Mouse (Mus musculus) lung, embryonic 14.5 days (tissue): ENCODE measurements at regions not wholly inside any gene's neighbourhood (a gene's known extent, or its start where the extent isn't known, plus 50 kb on each side); places are given as distances from the start of the nearest gene placed in this dataset.

Source experiments
- ATAC-seq: fragments of 200-750 bp; cut with Nextera tagmentation; 2 replicates; pipeline ENCODE4 v1.8.0; 2017; ENCODE audit warnings: mild to moderate bottlenecking, moderate TSS enrichment, moderate library complexity; ENCODE audit not compliant: insufficient read depth
- DNase-seq: peaks from one replicate; pipeline ENCODE4 v3.0.0-alpha.2; 2015
- H3K27ac ChIP-seq: fragments of 300-500 bp; sonication (generic); 2 replicates; pipeline ENCODE4 v1.5.1; 2014; ENCODE audit warnings: low read depth, mild to moderate bottlenecking, moderate library complexity
- H3K27me3 ChIP-seq: fragments of 300-500 bp; sonication (generic); 2 replicates; pipeline ENCODE4 v1.6.1; 2014; ENCODE audit warnings: low read length, control low read depth; ENCODE audit not compliant: insufficient read depth
- H3K36me3 ChIP-seq: fragments of 300-500 bp; sonication (generic); 2 replicates; pipeline ENCODE4 v1.6.1; 2014; ENCODE audit warnings: control low read depth; ENCODE audit not compliant: insufficient read depth
- H3K4me1 ChIP-seq: fragments of 300-500 bp; sonication (generic); 2 replicates; pipeline ENCODE4 v1.6.1; 2014; ENCODE audit warnings: antibody characterized with exemption, control low read depth; ENCODE audit not compliant: insufficient read depth
- H3K4me2 ChIP-seq: fragments of 300-500 bp; sonication (generic); 2 replicates; pipeline ENCODE4 v1.6.1; 2014; ENCODE audit warnings: mild to moderate bottlenecking
- H3K4me3 ChIP-seq: fragments of 300-500 bp; sonication (generic); 2 replicates; pipeline ENCODE4 v1.5.1; 2014; ENCODE audit warnings: low read depth, low read length
- H3K9ac ChIP-seq: fragments of 300-500 bp; sonication (generic); 2 replicates; pipeline ENCODE4 v1.6.1; 2014
- H3K9me3 ChIP-seq: fragments of 300-500 bp; sonication (generic); 2 replicates; pipeline ENCODE4 v1.6.1; 2016; ENCODE audit warnings: low read depth, low read length, control low read depth
- CTCF ChIP-seq: IDR thresholded peaks from 2 replicates; pipeline ENCODE4 v1.5.1; 2016; ENCODE audit warnings: antibody characterized with exemption, low read depth
- WGBS: fragments of 180-500 bp; shearing (Covaris S2); extraction: QIAGEN DNeasy Blood & Tissue Kit; methylation state at CpG from one replicate; pipeline ENCODE4 v1.1.7; 2014; 5-methylcytosine and 5-hydroxymethylcytosine counted together

DNA sequence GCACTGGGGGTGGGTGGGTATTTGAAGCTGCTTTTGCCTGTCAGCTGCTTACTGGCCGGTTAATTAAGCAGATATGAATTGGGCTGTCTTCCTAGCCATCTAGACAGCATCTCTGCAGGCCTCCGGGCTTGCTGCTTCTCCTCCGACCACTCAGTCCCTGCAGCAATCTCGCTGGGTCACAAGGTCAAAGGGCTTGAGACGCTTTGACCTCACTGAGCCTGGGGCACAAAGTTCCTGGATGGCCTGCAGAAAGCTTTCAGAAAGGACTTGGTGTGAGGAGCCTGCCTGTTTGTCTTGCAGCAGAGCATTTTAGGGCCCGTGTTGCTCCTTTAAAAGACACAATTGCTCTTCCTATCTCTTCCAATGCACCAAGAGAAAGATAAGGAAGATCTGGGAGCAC, 83.7 kb upstream of the Ppp2r5a start:
- Histone ChIP-seq H3K9ac (no peak overlapping the region), H3K36me3 (no peaks in the 10 kb centered on the region), H3K27ac (no peak overlapping the region), H3K4me1 (no peaks in the 10 kb centered on the region), H3K9me3 (no peaks in the 10 kb centered on the region), H3K4me3 (no peak overlapping the region), H3K27me3 (no peaks in the 10 kb centered on the region; the same call in 1 of the 2 replicates), H3K4me2 (no peak overlapping the region)
- ATAC-seq: no peak
- no peak for DNase-seq
- WGBS: 29% methylated on average over 6 of the region's 6 CpGs
- TF ChIP-seq CTCF: no peak

DNA sequence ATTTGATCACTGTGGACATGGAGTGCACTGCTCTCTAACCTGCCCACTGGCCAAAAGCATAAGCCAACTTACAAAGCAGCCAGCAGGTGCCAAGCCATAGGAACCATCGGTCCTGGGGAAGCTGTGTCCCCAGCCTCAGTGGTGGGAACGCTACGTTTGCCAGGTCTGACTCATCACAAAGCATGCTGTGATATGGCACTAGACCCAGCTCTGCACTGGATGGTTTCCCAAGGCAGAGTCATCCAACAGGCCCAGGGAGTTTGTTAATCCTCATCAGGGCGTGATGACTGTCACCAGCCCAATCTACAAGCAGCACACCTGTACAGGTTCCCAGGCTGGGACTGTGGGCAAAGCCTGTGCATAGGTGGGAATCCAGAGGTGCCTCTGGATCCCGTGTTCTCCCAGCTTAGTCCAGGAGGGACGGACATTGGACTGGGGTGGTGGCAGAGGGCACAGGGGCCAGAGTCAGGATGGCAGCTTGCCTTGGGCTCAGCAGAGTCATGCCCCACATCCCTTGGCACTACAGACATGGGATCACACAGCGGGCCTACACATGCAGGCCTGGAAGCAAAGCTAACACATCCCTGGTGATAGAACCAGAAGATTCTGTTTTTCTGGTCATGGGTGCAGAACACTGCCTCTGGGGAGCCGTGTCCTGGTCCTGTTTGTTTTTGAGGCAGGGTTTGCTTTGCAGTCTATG, 81.8 kb upstream of the Ppp2r5a start:
- DNase-seq (no peak), ATAC-seq (no peak)
- Histone ChIP-seq H3K27me3 (no peaks in the 10 kb centered on the region), H3K4me3 (no peak overlapping the region), H3K4me2 (no peak overlapping the region), H3K27ac (no peak overlapping the region), H3K4me1 (no peaks in the 10 kb centered on the region), H3K36me3 (no peaks in the 10 kb centered on the region), H3K9me3 (no peaks in the 10 kb centered on the region), H3K9ac (no peak overlapping the region)
- 85% methylated on average over 8 of the region's 8 CpGs for WGBS
- TF ChIP-seq CTCF: no peak

DNA sequence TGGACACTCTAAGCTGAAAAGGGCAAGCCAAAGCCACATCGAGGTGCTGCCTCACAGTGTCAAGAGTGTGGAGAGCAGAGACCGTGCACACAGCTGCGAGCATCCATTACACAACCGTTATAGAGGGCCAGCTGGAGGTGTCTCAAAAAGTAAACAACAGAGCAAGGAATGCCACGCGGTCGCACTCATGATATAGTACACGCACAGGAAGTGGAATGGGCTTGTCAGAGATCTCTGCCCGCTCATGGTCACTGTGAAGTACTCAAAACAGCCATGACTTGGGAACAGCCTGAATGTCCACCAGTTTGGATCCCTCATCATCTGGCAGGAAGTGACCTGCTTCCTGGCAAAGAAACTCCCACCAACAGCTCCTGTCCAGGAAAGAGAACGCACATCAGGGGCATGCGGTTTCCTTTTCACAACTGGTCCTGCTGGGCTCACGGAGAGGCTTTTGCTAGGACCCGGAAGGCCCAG, 76.9 kb upstream of the Ppp2r5a start:
- DNase-seq: peak; percentile 61
- peak; percentile 71; the same call in 1 of the 2 replicates for ATAC-seq

DNA sequence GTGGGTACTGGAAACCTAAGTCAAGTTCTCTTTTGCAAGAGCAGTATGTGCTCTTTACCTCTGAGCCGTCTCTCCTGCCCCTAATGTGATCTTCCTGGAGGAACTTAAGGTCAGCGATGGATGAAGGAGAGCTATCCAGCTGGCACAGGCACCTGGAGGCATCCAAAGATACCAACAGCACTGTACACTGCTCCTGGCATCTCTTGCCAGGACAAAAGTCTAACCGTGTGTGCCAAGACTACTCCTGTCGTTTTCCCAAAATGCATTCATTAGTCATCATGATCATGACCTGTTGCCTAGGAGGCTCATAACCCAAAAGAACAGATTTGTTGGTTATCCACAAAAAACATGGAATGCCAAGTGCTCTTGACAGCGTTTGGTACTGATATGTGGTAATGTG, 69.5 kb upstream of the Ppp2r5a start:
- no peak for TF ChIP-seq CTCF
- Histone ChIP-seq H3K9ac (no peak overlapping the region), H3K4me2 (no peak overlapping the region), H3K9me3 (no peaks in the 10 kb centered on the region), H3K4me3 (no peak overlapping the region), H3K4me1 (peaks cover 7% of the 10 kb centered on the region; the same call in 1 of the 2 replicates), H3K27me3 (no peaks in the 10 kb centered on the region), H3K36me3 (no peaks in the 10 kb centered on the region), H3K27ac (no peak overlapping the region)
- DNase-seq (no peak), ATAC-seq (no peak)
- WGBS: 80% methylated on average over 5 of the region's 5 CpGs

More for the DNA sequence above, 76.9 kb upstream of the Ppp2r5a start:
- no peaks in the 10 kb centered on the region for H3K4me1 ChIP-seq
- no peak for TF ChIP-seq CTCF
- no peak overlapping the region for H3K9ac ChIP-seq
- 0 out of 2 replicates have a peak overlapping the region, but pooled peaks have one; percentile 49 for H3K27ac ChIP-seq
- no peaks in the 10 kb centered on the region for H3K36me3 ChIP-seq
- H3K9me3 ChIP-seq: no peaks in the 10 kb centered on the region
- 29% methylated on average over 13 of the region's 13 CpGs for WGBS
- no peak overlapping the region for H3K4me3 ChIP-seq
- H3K27me3 ChIP-seq: no peaks in the 10 kb centered on the region
- H3K4me2 ChIP-seq: no peak overlapping the region

DNA sequence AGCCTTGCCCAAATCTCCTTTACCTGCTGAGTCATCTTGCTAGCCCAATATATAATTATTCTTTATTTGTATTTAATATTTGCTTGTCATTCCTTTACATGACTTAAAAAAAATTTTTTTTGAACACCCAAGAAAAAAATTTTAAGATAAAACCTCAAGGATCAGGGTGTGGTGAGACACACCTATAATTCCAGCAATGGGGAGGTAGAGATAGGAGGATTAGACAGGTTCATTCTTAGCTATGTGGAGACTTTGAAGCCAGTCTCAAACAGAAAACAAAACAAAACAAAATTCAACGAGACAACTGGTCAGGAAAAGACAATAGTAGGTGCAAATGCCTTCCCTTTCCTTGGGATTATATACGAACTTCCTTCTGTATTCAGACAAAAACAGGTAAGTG, 68.4 kb upstream of the Ppp2r5a start:
- no peak for DNase-seq
- no peak for ATAC-seq
- 70% methylated on average over 2 of the region's 2 CpGs for WGBS
- no peaks in the 10 kb centered on the region for H3K36me3 ChIP-seq
- H3K4me3 ChIP-seq: no peak overlapping the region
- H3K27me3 ChIP-seq: no peaks in the 10 kb centered on the region
- H3K27ac ChIP-seq: no peak overlapping the region
- no peak overlapping the region for H3K4me2 ChIP-seq
- H3K4me1 ChIP-seq: peaks cover 7% of the 10 kb centered on the region; the same call in 1 of the 2 replicates
- H3K9me3 ChIP-seq: no peaks in the 10 kb centered on the region
- no peak overlapping the region for H3K9ac ChIP-seq
- TF ChIP-seq CTCF: no peak

DNA sequence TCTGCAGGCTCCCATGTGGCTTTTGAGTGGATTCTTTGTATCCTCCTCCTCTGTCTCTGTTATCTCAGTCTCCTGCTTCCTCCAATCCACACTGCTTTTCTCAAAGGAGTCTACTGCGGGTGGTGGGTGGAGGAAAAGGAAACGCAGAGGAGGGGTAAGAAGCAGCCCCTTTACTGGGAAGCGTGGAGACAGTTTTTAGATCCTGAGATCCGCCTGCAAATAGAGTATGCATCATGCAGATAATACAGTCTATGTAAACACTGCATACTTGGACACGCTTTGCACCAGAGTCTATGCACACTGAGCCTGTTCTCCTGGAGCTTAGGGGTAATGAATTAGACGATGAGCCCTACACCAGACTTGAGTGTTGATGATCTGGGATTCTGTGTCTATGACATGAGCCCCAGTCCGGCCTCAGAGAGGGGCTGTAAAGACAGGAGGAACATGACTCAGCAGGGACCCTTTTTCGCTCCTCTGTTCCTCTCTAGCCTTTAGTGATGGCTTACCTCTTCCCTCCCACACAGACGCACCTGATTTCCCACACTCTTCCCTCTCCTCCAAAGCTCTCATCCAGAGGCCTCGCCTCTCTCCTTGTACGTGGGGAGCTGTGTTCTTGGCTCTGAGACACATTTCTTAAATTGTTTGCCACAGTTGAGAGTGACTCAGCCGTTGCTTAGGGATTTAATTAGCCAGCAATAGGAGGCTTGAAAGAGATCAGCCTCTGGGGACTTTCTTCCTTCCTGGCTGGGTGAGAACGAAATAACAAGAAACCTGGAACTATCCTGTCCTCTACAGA, 67.3 kb upstream of the Ppp2r5a start:
- Histone ChIP-seq H3K9ac (no peak overlapping the region; the same call in 1 of the 2 replicates), H3K27ac (peak overlapping the region; percentile 50; the same call in 1 of the 2 replicates), H3K36me3 (no peaks in the 10 kb centered on the region), H3K27me3 (no peaks in the 10 kb centered on the region), H3K9me3 (no peaks in the 10 kb centered on the region), H3K4me2 (peak overlapping the region; percentile 27; the same call in 1 of the 2 replicates), H3K4me1 (peaks cover 8% of the 10 kb centered on the region; the same call in 1 of the 2 replicates), H3K4me3 (no peak overlapping the region)
- DNase-seq (peak; percentile 60), ATAC-seq (peak; percentile 64)
- WGBS: 14% methylated on average over 13 of the region's 13 CpGs
- TF ChIP-seq CTCF: no peak

DNA sequence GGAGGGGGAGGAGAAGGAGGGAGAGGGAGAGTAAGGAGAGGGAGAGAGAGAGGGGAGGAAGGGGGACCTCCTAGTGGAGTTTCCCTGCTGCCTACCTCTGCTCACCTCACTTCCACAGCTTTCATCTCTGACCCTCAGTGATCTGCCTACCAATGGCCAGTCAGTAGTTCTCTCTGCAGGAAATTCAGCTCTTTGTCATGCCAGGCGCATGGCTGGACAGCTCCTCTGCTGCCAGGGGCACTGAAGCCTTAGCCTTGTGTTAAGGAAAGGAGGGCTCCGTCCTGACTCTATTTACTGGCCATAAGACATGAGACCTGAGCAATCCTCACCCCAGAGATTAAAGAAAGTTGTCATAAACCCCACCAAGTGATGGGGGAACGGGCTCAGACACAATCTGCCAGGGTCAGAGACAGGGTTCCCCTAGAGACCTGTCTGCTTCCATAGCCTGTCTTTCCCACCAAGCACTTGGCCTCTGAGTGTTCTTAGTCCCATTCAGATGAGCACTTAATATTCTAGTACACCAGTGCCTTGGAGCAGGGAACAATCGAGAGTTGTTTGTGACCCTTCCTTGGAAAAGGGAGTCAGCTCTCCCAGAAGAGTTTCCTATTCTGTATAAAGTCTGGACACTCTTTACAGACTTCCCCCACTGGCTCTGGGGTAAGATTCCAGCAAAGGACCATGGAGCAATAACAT, 65.9 kb upstream of the Ppp2r5a start:
- Histone ChIP-seq H3K36me3 (no peaks in the 10 kb centered on the region), H3K9ac (no peak overlapping the region), H3K4me1 (peaks cover 9% of the 10 kb centered on the region; the same call in 1 of the 2 replicates), H3K27me3 (no peaks in the 10 kb centered on the region), H3K27ac (no peak overlapping the region), H3K4me3 (no peak overlapping the region), H3K4me2 (no peak overlapping the region), H3K9me3 (no peaks in the 10 kb centered on the region)
- 58% methylated on average over 4 of the region's 4 CpGs for WGBS
- ATAC-seq (no peak), DNase-seq (no peak)
- TF ChIP-seq CTCF: no peak
